Mouse (Mus musculus) MEL (cell line): ENCODE measurements at regions not wholly inside any gene's neighbourhood (a gene's known extent, or its start where the extent isn't known, plus 50 kb on each side); places are given as distances from the start of the nearest gene placed in this dataset.

Experiments used
- JUND ChIP-seq: IDR thresholded peaks from 2 replicates; pipeline ENCODE4 v1.6.1; 2011; ENCODE audit warnings: low read depth, mild to moderate bottlenecking, improper control_type of control experiment, low read length
- POLR2A ChIP-seq, 2 experiments: IDR thresholded peaks; 2 replicates each; pipeline ENCODE4 v1.6.1; 2011 to 2012; ENCODE audit warnings: low read length in 2 of 2, mild to moderate bottlenecking in 2 of 2, control low read depth in 1 of 2, improper control_type of control experiment in 1 of 2, low read depth in 1 of 2, moderate library complexity in 1 of 2; ENCODE audit not compliant: control insufficient read depth in 1 of 2, insufficient read depth in 1 of 2, poor library complexity in 1 of 2

- TF ChIP-seq JUND (no peak), POLR2A (IDR thresholded peaks at IDR 0.05; ENCODE audit: control insufficient read depth in 1 of 2, insufficient read depth in 1 of 2, low read depth in 1 of 2, low read length in 2 of 2, poor library complexity in 1 of 2) (no peak)
These were observed 80.1 kb upstream of the Gmds start for GRCm38 (mm10) chr13:32418655-32419054.
